Mouse (Mus musculus): ENCODE measurements around the gene Hist2h2bb.

- no peak for TF ChIP-seq POLR2A (IDR thresholded peaks at IDR 0.05; ENCODE audit: extremely low read depth, insufficient read depth, low read length)
- TF ChIP-seq CTCF (IDR thresholded peaks at IDR 0.05; ENCODE audit: extremely low read depth, insufficient read depth, low read length): no peak
Measured at GRCm38 (mm10) chr3:96289201-96289600, 19.6 kb downstream of the Hist2h2bb start.
